Mouse (Mus musculus) spleen, postnatal 36 days (tissue): ENCODE measurements around the gene Higd2a.
"Not testable (repeated sequence)": the region's sequence is repeated elsewhere in the genome, so short reads cannot be mapped to it uniquely, and the experiment has no call there.

Experiments
- DNase-seq, 2 experiments: peaks; one replicate each; pipeline ENCODE4 v3.0.0; 2022; ENCODE audit warnings: low spot score in 2 of 2, mixed read lengths in 1 of 2

Higd2a gene

GRCm38 (mm10) chr13:54582126-54582525 is 7.9 kb upstream of the Higd2a start:
- DNase-seq = no peak

GRCm38 (mm10) chr13:54582860-54583259 is 7.1 kb upstream of the Higd2a start:
- no peak for DNase-seq

GRCm38 (mm10) chr13:54585831-54586230 is 4.2 kb upstream of the Higd2a start:
- no peak for DNase-seq

GRCm38 (mm10) chr13:54589414-54589995 is 502 bp upstream of the Higd2a start:
- DNase-seq = no peak

- DNase-seq = no peak
Observed at GRCm38 (mm10) chr13:54591776-54592356, 1.9 kb downstream of the Higd2a start.

GRCm38 (mm10) chr13:54593617-54594016 is 3.6 kb downstream of the Higd2a start:
- DNase-seq = no peak

GRCm38 (mm10) chr13:54596107-54596690 is 6.2 kb downstream of the Higd2a start:
- no peak for DNase-seq

GRCm38 (mm10) chr13:54596870-54597269 is 6.9 kb downstream of the Higd2a start:
- DNase-seq = no peak

GRCm38 (mm10) chr13:54598622-54599143 is 8.7 kb downstream of the Higd2a start:
- DNase-seq = no peak

- DNase-seq = no peak
Observed at GRCm38 (mm10) chr13:54602639-54603111, 12.7 kb downstream of the Higd2a start.

- DNase-seq = no peak
Observed at GRCm38 (mm10) chr13:54603501-54603900, 13.5 kb downstream of the Higd2a start.

GRCm38 (mm10) chr13:54604221-54604620 is 14.2 kb downstream of the Higd2a start:
- DNase-seq = no peak

GRCm38 (mm10) chr13:54605426-54605825 is 15.4 kb downstream of the Higd2a start:
- DNase-seq = no peak

GRCm38 (mm10) chr13:54607204-54607603 is 17.2 kb downstream of the Higd2a start:
- DNase-seq = no peak

- DNase-seq = no peak
Observed at GRCm38 (mm10) chr13:54608002-54608401, 18.0 kb downstream of the Higd2a start.

- no peak for DNase-seq
Observed at GRCm38 (mm10) chr13:54608666-54609065, 18.7 kb downstream of the Higd2a start.

GRCm38 (mm10) chr13:54609301-54609700 is 19.3 kb downstream of the Higd2a start:
- no peak for DNase-seq

GRCm38 (mm10) chr13:54610613-54610971 is 20.6 kb downstream of the Higd2a start:
- no peak for DNase-seq

GRCm38 (mm10) chr13:54610972-54611754 is 21.2 kb downstream of the Higd2a start, which contains the start of gene Cltb:
Cltb (minus strand) TSS chr13:54611344.
- peak; percentile 69 to 72 for DNase-seq

GRCm38 (mm10) chr13:54613141-54613540 is 23.1 kb downstream of the Higd2a start:
- not testable (repeated sequence) for DNase-seq

GRCm38 (mm10) chr13:54616307-54616706 is 26.3 kb downstream of the Higd2a start:
- no peak for DNase-seq

- no peak for DNase-seq
Observed at GRCm38 (mm10) chr13:54616998-54617397, 27.0 kb downstream of the Higd2a start.
